Mouse (Mus musculus) ovary, postnatal 14 days (tissue): ENCODE data around the gene Gbe1.

Experiments used
- DNase-seq: peaks from one replicate; pipeline ENCODE4 v3.0.0; 2022; ENCODE audit warnings: low spot score

Gene Gbe1

DNA sequence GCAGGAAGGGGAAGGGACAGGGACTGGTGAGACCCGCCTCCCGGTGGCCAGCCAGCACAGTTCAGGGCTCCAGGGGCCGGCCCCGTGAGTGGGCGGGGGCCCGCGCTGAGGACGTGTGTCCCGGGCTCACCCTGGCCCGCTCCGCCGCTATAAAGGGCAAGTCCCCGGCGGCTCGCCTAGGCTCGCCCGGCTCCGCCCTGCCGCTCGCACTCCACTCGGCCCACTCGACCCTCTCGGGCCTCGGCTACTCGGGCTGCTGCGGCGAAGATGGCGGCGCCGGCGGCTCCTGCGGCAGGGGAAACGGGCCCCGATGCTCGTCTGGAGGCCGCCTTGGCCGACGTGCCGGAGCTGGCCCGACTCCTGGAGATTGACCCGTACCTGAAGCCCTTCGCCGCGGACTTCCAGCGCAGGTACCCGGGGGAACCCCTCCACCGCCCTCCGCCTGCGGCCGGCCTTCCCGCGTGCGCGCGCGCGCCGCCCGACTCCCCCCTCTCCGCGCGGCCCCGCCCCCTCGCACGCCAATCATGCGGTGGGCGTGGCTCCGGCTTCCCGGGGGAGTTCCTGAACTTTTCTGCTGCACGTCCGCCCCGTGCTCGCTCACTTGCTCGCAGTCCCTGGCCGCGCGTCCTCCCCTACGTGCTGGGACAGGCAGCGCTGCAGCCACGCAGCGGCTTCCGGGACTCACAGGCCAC is at the start of gene Gbe1:
TSS of gene Gbe1 (plus strand) at position 64 of the 692 bp plus-strand sequence.
- DNase-seq, result peak; percentile 88

DNA sequence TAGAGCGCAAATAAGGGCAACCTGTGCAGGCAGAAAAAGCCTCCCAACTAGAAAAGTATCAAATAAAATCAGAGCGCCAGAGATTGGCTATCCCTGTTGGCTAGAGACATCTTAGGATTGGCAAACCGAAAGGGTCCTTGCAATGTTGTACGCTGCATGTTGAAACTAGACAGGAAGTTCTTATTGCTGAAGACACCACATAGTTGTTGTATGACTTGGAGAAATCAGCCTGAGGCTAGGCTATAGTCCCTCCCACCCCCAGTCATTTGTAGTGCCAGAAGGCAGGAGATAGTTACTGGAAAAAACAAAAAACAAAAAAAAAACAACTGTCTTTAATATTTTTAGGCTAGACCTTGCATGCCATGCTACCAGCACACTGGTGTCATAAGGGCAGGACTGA is 3.1 kb upstream of the Gbe1 start:
- no peak for DNase-seq

GRCm38 (mm10) chr16:70313496-70313885 is 258 bp upstream of the Gbe1 start:
- no peak for DNase-seq

- no peak for DNase-seq
Observed at GRCm38 (mm10) chr16:70314578-70314930, 805 bp downstream of the Gbe1 start.

DNA sequence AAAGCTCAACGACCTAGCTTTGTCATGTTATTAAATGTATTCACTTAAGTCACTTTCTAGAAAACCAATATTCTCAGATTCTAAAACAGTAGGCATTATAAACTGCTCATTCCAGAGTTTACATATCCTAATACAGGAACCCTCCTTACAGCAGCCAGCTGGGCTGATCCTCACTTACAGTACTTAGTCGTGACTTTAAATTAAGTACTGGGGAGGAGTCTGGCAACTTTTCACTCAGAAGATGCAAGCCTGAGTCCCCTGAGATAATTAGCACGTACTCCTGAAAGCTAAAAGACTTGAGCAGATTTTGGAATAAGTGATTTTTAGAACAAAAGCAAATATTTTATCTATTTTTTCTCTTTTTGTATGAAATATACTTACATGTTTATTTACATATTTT is 1.5 kb downstream of the Gbe1 start:
- no peak for DNase-seq

DNA sequence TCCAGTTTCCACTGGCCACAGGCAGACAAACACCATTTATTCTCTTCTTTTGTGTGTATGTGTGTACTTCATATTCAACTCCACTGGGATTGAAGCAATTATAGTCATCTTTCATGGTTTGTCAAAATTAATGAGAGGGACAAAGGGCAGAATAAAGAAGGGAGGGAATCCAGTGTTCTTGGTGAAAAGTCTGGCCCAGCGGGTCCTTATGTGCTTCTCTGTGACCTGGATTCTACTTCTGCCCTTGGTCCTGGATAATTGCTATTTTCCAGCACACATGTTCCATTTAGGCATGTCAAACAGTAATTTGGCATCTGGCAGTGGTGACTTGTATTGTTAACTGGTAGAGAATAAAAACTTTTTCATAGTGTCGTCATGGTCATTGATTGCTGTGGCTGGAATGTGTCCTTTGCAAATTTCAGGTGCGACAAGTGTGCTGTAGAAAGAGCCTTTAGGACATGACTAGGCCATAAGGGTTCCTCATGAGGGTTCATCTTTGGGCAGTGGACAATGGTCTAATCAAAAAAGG is 2.2 kb downstream of the Gbe1 start:
- no peak for DNase-seq

DNA sequence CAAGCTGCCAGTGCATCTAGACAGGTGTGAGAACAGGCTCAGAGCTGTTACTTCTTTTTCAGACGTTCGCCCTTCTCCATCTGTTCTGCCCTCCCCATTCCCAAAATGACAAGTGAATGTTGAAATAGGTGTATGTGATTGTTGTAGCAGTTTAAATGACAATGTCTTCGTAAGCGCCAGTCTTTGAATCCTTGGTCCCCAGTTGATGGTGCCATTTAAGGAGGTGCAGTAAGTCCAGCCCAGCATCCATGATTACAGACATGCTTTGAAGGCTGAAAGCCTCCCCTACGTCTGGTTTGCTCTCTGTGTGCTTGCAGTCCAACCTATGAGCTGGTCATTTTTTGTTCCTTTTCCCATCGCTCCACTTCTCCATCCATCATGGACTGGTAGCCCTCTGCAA is 5.6 kb downstream of the Gbe1 start:
- DNase-seq, result no peak

- no peak for DNase-seq
Observed at GRCm38 (mm10) chr16:70320612-70321280, 7.0 kb downstream of the Gbe1 start.

GRCm38 (mm10) chr16:70326339-70326948 is 12.7 kb downstream of the Gbe1 start:
- DNase-seq, result no peak

DNA sequence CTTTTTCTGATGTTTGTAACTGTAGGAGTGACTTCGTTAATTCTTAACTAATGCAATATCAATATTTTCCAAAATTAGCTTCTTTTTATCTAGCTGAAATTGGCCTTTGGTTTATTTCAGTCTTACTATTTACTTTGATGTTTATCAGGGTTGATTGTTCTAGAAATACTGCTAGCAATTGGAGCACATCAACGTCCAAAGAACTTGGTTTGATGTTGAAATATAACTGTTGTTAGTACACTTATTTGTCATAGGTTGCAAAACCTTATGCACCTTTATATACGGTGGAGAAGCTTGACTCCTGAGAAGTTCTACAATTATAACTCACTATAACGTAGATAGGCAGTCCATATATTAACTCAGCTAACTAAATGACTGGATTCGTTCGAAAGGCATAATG is 14.8 kb downstream of the Gbe1 start:
- no peak for DNase-seq

- DNase-seq, result no peak
Observed at GRCm38 (mm10) chr16:70329036-70329435, 15.3 kb downstream of the Gbe1 start.

DNA sequence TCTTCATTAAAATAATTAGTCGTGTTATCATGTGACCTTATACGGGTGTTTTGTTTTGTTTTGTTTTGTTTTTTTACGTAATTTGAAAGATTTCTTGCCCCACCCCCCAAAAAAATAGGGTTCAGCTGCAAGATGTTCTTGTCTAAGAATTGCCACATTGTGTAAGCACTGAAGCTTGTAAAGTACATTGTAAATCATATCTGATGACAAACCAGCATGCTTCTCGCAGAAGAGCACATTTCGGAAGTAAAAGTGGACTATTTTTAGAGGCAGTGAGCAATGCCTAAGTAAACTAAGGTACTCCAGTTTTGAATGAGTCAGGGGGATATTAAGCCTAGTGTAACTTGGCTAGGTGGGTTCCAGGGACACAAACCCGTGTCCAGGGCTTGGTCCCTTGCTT is 15.7 kb downstream of the Gbe1 start:
- DNase-seq, result no peak

DNA sequence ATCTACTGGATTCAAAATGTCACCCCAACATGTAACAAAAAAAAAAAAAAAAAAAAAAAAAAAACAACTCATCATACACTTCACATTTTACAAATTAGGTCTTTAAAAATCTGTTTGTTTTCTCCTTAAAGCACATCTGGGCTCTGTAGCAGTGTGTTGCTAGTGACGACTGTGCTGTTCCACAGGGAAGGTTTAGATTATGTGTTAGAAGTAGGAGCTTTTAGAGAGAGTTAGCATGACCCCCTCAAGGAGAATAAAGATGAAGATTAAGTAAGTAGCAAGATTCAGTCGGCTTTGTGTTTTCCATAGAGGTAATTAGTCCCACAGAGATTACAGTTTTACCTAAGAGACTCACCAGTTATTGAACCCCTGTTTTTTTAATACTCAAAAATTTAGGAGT is 16.3 kb downstream of the Gbe1 start:
- DNase-seq, result no peak

GRCm38 (mm10) chr16:70330626-70331275 is 17.0 kb downstream of the Gbe1 start:
- DNase-seq, result no peak

GRCm38 (mm10) chr16:70334812-70335211 is 21.1 kb downstream of the Gbe1 start:
- no peak for DNase-seq

DNA sequence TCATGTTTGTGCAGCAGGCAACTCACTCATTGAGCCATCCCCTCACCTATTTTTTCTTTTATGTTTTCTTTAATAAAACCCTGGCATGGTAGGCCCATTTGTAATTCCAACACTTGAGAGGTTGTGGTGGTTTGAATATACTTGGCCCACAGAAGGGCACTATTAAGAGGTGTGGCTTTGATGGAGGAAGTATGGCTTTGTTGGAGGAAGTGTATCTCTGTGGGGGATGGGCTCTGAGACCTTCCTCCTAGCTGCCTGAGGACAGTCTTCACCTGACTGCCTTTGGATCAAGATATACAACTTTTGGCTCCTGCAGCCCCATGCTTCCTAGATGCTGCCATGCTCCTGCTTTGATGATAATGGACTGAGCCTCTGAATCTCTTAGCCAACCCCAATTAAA is 21.7 kb downstream of the Gbe1 start:
- no peak for DNase-seq

DNA sequence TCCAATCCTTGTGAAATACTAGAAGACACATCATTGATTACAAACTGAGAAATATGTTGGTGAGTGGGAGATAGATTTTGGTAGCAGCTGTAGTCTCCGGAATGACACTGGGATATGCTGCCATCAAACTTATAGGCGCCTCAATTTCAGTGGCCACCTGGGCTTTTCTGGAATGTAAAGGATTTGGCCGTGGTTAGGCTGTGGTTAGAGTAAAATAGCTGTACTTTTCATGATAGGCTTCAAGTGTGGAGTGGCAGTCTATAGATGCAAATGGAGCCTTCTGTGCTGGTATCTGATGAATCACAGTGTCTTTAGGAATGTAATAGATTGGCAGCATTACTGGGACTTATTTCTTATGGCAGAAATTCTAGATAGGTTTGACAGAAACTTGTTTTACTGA is 23.9 kb downstream of the Gbe1 start:
- DNase-seq, result no peak

GRCm38 (mm10) chr16:70344496-70344895 is 30.7 kb downstream of the Gbe1 start:
- no peak for DNase-seq

DNA sequence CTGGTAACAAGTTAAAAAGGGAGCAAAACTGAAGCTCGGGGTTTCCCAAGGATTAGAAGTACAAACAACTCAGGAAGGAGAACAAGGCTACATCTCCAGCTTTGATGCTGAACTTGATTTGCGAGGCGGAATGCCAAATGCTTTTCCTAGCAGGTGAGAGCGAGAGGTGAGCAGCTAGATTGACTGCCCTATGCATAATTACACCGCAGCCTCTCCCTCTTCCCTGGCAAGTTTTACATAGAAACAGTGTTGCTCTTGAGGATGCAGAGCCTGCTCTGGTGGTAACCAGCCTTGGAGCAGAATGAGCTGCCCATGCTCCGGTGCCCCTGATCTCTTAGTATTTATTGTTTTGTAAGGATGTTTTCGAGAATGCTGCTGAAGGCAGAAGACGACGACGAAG is 31.9 kb downstream of the Gbe1 start:
- DNase-seq, result no peak

DNA sequence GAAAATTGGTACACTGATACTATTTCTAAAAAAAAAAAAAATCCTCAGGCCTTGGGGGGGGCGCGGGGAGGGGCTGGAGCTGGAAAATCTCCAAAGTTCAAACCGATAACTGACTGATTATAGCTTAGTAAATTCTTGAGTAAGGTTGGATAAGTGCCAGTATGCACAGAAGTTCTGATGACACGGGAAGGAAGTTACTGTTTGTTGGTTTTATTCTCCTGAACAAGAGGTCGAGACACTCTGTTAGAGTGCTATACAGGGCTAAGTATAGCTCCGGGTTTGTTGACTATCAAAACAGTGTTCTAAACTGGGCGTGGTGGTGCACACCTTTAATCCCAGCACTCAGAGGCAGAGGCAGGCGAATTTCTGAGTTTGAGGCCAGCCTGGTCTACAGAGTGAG is 36.3 kb downstream of the Gbe1 start:
- DNase-seq, result no peak

DNA sequence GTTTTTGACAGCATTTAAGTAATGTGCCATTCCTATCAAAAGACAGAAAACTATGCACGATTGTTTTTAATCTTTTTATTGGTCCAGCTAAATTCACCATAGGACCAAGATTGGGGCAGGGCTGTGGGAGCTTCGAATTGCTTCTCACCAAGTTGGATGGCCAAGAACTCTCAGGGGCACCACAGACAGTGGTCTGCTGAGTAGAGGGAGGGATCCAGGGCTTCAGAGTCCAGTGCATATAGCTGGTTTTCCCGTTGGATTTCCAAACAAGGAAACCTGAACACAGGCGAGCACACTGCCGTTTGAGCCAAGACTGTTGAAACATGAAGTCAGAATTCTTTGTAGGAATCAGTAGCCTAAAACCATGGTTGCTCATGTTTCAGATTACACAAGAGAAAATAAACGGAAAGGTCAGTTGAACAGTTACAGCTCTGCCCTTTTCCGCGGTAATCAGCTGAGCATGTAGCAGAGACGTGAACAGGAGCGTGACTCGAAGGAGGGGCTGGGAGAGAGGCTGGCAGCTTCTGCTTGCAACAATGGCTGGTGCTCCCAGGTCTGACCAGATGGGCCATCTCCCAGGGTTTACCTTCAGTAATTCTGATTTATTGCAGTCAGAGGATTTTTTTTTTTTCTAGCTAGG is 38.0 kb downstream of the Gbe1 start:
- DNase-seq, result no peak

- DNase-seq, result no peak
Observed at GRCm38 (mm10) chr16:70352571-70352970, 38.8 kb downstream of the Gbe1 start.
